Mouse (Mus musculus): ENCODE data around the gene Glipr1l2. TPM values are rescaled to one million over a fixed set of nuclear protein-coding genes. Genes with fewer than 3 reads are reported as not detected.

Gene Glipr1l2
- total RNA-seq, 2 experiments from 2014 or later = not detected

Other genes with a start within 250 kb of the Glipr1l2 start
- gene Krr1, start 110.7 kb upstream of the Glipr1l2 start, total RNA-seq (2021) = 10 to 100 TPM; 23.7 to 26.4 TPM
- not detected for gene Glipr1, start 80.7 kb upstream of the Glipr1l2 start, total RNA-seq (2021)
- not detected for gene Glipr1l1, start 23.2 kb upstream of the Glipr1l2 start, total RNA-seq (2021)
- not detected for gene Glipr1l3, start 77.0 kb downstream of the Glipr1l2 start, total RNA-seq (2021)
- not detected for gene Caps2, start 80.3 kb downstream of the Glipr1l2 start, total RNA-seq (2021)
- gene Kcnc2, start 187.8 kb downstream of the Glipr1l2 start, total RNA-seq (2021) = under 1 TPM; 0.15 to 0.17 TPM